Mouse (Mus musculus): ENCODE results near the gene Gbe1. TPM values are rescaled to one million over a fixed set of nuclear protein-coding genes. Genes with fewer than 3 reads are reported as not detected.

The Gbe1 gene
- polyA plus RNA-seq, 1 experiment from 2014 or later = 16.8 TPM

DNA sequence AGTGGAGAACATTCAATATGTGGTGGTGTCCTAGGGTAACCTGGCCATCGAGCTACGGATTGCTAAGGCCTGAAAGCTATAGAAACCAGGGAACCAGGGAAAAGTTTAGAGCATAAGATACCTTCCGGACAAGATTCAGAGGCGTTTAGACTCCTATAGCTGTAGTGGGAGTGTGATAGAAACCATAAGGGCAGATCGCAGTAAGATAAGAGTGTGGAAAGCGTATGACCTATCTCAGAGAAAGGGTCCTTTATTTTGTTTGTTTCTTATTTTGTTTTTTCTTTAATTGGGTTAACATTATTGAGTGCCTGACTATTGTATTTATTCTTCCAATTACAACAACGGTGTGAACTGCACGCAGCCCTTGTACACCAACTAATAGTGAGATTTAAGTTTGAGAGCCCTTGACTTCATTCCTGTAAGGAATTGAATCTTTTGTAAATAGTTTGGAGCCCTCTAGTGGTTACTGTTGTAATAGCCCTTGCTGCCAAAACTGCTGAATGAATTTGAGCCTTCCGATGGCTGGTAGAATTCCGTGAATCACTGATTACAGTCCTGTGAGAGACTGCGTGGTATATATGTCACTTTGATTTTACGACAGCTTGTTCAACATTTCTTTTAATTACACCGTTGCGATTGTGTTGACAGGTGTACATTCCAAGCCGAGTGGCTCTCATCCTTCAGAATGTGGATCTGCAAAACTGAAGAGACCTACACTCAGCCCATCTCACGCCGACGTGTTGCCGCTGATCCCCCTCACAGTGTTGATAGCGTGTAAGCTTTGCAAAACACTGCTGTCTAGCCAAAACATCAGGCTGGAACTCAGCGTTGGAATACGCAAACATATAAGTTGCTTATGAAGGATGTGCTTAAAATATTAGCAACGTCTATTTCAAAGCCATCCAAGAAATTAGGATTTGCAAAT, 254.9 kb downstream of the Gbe1 start:
- Histone ChIP-seq H3K4me3 (replicated peaks) (no peak overlapping the region), H3K9me3 (replicated peaks) (no peaks in the 10 kb centered on the region), H3K27me3 (no peaks in the 10 kb centered on the region), H3K36me3 (no peaks in the 10 kb centered on the region), H3K9ac (no peak overlapping the region), H3K27ac (replicated peaks) (no peak overlapping the region), H3K4me2 (replicated peaks) (peak overlapping the region; percentile 32), H3K4me1 (no peaks in the 10 kb centered on the region)
- 48% methylated on average over 23 of the region's 23 CpGs for WGBS
- ATAC-seq (ENCODE audit: insufficient number of reproducible peaks, low FRiP score, low TSS enrichment, low read depth) = no peak

DNA sequence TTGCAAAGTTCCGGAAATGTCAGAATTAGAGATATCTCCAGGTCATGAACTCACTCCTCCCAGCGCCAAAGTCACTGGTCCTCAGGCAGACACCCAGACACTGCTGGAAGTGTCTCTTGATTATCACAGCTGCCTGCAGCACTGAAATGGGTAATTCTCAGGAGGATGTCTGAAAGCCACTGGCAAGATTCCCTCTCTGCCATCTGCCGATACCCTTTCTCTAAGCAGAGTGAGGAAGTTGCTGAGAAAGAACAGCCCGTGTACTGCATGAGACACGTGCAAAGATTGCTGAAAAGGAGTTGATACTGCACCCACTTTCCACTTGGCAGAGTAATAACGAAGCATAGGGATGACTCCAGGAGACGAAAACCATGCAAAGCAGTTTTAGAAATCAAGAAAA, 272.2 kb downstream of the Gbe1 start:
- H3K27me3 ChIP-seq = no peaks in the 10 kb centered on the region
- H3K4me2 ChIP-seq (replicated peaks) = no peak overlapping the region
- H3K9ac ChIP-seq = no peak overlapping the region
- no peaks in the 10 kb centered on the region for H3K4me1 ChIP-seq
- ATAC-seq (ENCODE audit: insufficient number of reproducible peaks, low FRiP score, low TSS enrichment, low read depth) = no peak
- no CpG with 5 or more reads among the region's 7 CpGs for WGBS
- no peaks in the 10 kb centered on the region for H3K36me3 ChIP-seq
- no peak overlapping the region for H3K4me3 ChIP-seq (replicated peaks)
- no peaks in the 10 kb centered on the region for H3K9me3 ChIP-seq (replicated peaks)
- no peak overlapping the region for H3K27ac ChIP-seq (replicated peaks)

- Histone ChIP-seq H3K36me3 (no peaks in the 10 kb centered on the region), H3K9ac (no peak overlapping the region), H3K9me3 (replicated peaks) (no peaks in the 10 kb centered on the region), H3K27ac (replicated peaks) (no peak overlapping the region), H3K4me1 (no peaks in the 10 kb centered on the region), H3K4me3 (replicated peaks) (no peak overlapping the region), H3K4me2 (replicated peaks) (no peak overlapping the region), H3K27me3 (no peaks in the 10 kb centered on the region)
- ATAC-seq (ENCODE audit: insufficient number of reproducible peaks, low FRiP score, low TSS enrichment, low read depth) = no peak
- WGBS = 77% methylated on average over 3 of the region's 3 CpGs
Measured at GRCm38 (mm10) chr16:70602326-70602725, 288.6 kb downstream of the Gbe1 start.

- no peak for ATAC-seq (ENCODE audit: insufficient number of reproducible peaks, low FRiP score, low TSS enrichment, low read depth)
- Histone ChIP-seq H3K4me3 (replicated peaks) (no peak overlapping the region), H3K4me2 (replicated peaks) (no peak overlapping the region), H3K9me3 (replicated peaks) (no peaks in the 10 kb centered on the region), H3K36me3 (no peaks in the 10 kb centered on the region), H3K9ac (no peak overlapping the region), H3K27me3 (no peaks in the 10 kb centered on the region), H3K27ac (replicated peaks) (no peak overlapping the region), H3K4me1 (no peaks in the 10 kb centered on the region)
- WGBS = 68% methylated on average over 2 of the region's 2 CpGs
Measured at GRCm38 (mm10) chr16:70608358-70608757, 294.6 kb downstream of the Gbe1 start.

DNA sequence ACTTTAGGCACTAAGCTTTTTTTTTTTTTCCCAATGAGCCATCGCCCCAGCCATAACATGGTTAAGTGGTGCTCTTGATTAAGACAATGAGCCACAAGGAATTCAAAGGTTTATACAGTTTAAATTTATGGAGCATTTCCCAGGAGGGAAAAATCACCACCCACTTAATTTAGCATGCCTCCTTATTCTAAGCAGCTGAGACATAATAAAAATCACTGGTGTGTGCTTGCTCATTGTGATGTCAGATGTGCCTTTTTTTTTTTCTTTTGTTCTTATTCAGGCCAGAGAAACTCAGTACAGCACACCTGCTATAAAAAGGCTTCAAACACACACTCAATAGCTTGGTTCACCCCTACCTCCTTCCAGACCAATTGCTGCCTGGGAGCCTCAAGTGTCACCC, 303.9 kb downstream of the Gbe1 start:
- WGBS = 79% methylated on average over 1 of the region's 1 CpGs

DNA sequence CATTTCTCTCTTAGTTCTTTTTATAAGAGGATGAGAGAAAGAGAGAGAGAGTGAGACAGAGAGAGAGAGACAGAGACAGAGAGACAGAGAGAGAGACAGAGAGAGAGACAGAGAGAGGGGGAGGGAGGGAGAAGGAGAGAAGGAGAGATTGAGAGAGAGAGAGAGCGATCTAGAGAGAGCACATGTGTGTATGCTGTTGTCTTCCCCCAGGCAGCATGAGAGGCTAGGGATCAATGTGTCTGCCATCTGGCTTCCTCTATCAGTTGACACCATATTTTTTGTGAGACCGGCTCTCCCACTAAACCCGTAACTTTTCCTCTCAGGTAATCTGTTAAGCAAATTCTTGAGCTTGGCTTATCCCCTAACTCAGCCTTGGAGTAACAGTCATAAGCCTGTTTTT, 304.4 kb downstream of the Gbe1 start:
- no peak for ATAC-seq (ENCODE audit: insufficient number of reproducible peaks, low FRiP score, low TSS enrichment, low read depth)
- no peaks in the 10 kb centered on the region for H3K9me3 ChIP-seq (replicated peaks)
- H3K27ac ChIP-seq (replicated peaks) = no peak overlapping the region
- H3K36me3 ChIP-seq = no peaks in the 10 kb centered on the region
- H3K4me3 ChIP-seq (replicated peaks) = no peak overlapping the region
- 71% methylated on average over 3 of the region's 3 CpGs for WGBS
- H3K27me3 ChIP-seq = no peaks in the 10 kb centered on the region
- H3K4me2 ChIP-seq (replicated peaks) = no peak overlapping the region
- H3K9ac ChIP-seq = no peak overlapping the region
- no peaks in the 10 kb centered on the region for H3K4me1 ChIP-seq

More for the DNA sequence above, 303.9 kb downstream of the Gbe1 start:
- Histone ChIP-seq H3K36me3 (no peaks in the 10 kb centered on the region), H3K4me2 (replicated peaks) (no peak overlapping the region), H3K4me3 (replicated peaks) (no peak overlapping the region), H3K9ac (no peak overlapping the region), H3K9me3 (replicated peaks) (no peaks in the 10 kb centered on the region), H3K4me1 (no peaks in the 10 kb centered on the region), H3K27me3 (no peaks in the 10 kb centered on the region), H3K27ac (replicated peaks) (no peak overlapping the region)
- no peak for ATAC-seq (ENCODE audit: insufficient number of reproducible peaks, low FRiP score, low TSS enrichment, low read depth)

Data from embryonic facial prominence, embryonic 15.5 days (tissue).